Mouse (Mus musculus): ENCODE data around the gene H2-Q2.
"Not testable (repeated sequence)": the region's sequence is repeated elsewhere in the genome, so short reads cannot be mapped to it uniquely, and the experiment has no call there.

H2-Q2 gene

DNA sequence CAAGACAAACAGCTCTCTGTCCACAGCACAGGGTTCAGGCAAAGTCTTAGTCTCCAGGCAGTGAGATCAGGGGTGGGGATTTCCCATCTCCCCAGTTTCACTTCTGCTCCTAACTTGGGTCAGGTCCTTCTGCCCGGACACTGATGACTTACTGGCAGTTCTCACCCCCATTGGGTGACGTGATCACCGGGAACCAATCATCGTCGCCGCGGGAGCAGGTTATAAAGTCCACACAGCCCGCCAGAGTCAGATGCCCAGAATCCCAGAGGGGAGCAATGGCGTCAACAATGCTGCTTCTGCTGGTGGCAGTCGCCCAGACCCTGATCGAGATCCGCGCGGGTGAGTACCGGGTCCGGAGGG lies 37.3 kb downstream of the H2-Q2 start, which contains the start of gene H2-Q4:
Gene H2-Q4, plus strand, starts transcription at position 249 of the 360 bp plus-strand sequence.
- DNase-seq (ENCODE audit: low read depth) = peak; percentile 95

- peak; percentile 75 for DNase-seq (ENCODE audit: low read depth)
Measured at GRCm38 (mm10) chr17:35379729-35380451, 37.8 kb downstream of the H2-Q2 start.

GRCm38 (mm10) chr17:35389796-35390195 lies 47.8 kb downstream of the H2-Q2 start:
- peak; percentile 26 for DNase-seq (ENCODE audit: low read depth)

DNA sequence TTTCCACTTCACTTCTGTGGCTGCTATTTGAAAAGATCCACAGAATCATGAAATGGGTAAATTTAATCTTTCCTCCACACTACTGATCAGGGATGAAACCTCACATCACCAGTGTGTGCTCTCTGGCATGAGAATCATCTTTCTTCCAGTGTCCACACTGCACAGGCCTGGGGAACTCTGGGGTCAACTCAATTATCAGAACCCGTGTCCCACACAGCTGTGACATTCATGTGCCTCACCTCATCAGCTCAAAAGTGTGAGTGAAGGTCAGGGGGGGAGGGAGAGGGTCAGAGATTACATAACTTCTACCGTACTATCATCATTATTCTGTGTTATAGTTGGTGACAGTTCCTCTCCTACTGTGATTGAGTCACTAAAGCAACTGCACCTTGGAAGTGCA lies 50.6 kb downstream of the H2-Q2 start:
- DNase-seq (ENCODE audit: low read depth) = not testable (repeated sequence)

GRCm38 (mm10) chr17:35393864-35394800 lies 52.1 kb downstream of the H2-Q2 start:
- not testable (repeated sequence) for DNase-seq (ENCODE audit: low read depth)
